Mouse (Mus musculus) v-Abl transformed pro-B cells (cell line): ENCODE data around the gene Fam163b.

Experiments used
- in situ Hi-C, 2 experiments: fragments of 400-800 bp; cut with MboI; formaldehyde crosslinking; loops; one replicate each; pipeline ENCODE4 v1.15.1; 2025; ENCODE audit not compliant: unreplicated experiment in 2 of 2

Gene Fam163b

DNA sequence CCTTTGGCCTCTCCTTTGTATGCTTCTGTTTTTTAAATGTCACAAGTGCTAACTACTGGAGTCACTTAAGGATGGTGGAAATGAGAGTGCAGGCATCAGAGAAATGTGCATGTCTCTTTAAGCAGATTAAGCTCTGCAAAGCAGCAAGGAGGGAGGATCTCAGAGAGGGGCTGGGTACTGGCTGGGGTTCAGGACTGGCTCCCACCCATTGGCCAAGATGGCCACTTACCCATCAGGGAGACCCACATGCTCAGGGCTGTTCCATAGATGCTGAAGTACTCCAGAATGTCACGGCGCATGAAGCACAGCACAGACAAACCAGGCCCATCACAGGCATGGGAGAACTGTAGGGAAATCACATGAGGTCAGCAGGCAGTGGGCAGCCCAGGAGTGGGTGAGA is 75.2 kb downstream of the Fam163b start:
- in situ Hi-C loops = loop anchor here in 1 of 2 experiments (10.0 kb wide), 1 partner anchor 368 kb away; no protein-coding TSS in a partner anchor
